Mouse (Mus musculus) adrenal gland, postnatal 10 days (tissue): ENCODE measurements around the gene Ncoa7. TPM values are rescaled to one million over a fixed set of nuclear protein-coding genes. Genes with fewer than 3 reads are reported as not detected.
A peak's percentile ranks its signal among the peaks of the same experiment; 100 is the strongest.

Experiments
- DNase-seq: peaks from one replicate; pipeline ENCODE4 v3.0.0; 2021; ENCODE audit warnings: mixed read lengths
- total RNA-seq, 2 experiments: library from RNA; stranded (reverse); gene quantifications; 2 replicates each; pipeline ENCODE4 v1.2.3; 2021

Gene Ncoa7
- total RNA-seq, 2 experiments from 2014 or later = 33.4 to 42.0 TPM

DNA sequence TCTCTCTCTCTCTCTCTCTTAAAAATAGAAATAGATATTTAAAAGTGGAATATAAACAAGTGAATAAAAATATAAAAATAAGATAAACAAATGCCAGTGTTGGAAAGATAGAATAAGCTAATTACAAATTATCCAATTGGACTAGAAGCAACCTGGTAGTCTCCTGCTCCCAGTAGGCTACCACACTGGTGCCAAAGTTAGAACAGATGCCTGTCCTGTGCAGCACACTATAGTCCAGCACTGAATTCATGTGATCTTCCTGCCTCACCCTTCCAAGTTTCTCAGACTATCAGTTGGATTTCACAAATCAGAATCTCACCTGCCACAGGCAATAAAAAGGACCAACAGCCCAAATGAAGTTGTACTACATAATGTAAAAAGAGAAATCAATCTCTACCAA, 59.9 kb downstream of the Ncoa7 start:
- no peak for DNase-seq

DNA sequence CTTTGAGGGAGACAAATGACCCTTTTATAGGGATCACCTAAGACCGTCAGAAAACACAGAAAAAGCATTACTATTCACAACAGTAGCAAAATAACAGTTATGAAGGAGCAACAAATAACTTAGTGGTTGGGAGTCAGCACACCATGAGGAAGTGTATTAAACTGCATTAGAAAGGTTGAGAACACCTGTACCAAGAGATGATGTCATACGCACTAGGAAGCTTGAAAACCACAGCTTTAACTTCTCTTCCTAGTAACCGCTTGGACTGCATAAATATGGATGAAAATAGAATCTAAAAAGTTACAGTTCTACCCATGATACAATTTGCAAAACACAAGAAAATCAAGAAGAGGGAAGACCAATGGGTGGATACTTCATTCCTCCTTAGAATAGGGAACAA, 64.7 kb downstream of the Ncoa7 start:
- no peak for DNase-seq

DNA sequence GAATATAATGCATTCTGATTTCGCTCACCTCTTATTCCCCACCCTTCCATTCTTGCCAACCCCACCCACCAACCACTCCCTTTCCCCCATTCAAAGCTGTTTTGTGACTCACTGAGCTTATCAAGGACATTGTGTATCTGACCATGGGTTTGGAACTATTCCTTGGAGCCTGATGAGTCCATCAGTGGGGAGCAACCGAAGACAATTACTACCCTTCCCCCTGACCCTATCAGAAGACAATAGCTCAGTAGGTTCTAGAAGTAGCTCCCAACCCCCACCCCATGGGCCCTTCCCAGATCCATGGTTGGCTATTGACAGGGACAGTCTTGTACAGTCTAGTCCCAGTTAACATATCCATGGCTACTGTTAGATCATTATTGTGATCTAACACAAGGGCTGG, 65.8 kb downstream of the Ncoa7 start:
- DNase-seq = no peak

DNA sequence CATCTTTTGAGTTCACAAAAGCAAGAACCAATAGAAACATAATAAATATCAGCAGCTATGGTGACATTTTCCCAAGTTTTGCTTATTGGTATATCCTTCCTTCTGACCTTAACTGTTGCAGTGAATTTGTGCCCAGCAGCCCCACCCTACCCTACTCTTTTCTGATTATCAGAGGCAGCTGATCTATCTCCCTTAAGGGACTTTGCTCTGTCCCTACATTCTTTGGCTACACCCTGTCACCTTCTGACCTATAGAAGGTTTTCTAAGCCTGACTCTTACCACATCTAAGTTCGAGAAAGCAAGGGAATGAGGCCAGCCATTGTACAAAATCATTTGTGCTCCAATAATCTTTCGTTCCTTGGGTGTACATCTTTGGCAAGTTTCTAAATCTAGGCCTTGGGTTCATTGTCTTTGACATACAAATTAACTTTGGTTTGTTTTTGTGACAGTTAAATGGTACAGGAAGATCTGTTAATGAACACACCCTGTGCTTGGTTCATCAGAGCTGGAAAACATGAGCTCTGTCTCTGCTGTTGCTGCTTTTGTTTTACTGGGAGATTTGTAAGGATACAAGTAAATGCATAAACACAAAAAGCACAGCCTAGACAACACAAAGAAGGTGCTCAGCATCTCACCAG, 69.9 kb downstream of the Ncoa7 start:
- no peak for DNase-seq

DNA sequence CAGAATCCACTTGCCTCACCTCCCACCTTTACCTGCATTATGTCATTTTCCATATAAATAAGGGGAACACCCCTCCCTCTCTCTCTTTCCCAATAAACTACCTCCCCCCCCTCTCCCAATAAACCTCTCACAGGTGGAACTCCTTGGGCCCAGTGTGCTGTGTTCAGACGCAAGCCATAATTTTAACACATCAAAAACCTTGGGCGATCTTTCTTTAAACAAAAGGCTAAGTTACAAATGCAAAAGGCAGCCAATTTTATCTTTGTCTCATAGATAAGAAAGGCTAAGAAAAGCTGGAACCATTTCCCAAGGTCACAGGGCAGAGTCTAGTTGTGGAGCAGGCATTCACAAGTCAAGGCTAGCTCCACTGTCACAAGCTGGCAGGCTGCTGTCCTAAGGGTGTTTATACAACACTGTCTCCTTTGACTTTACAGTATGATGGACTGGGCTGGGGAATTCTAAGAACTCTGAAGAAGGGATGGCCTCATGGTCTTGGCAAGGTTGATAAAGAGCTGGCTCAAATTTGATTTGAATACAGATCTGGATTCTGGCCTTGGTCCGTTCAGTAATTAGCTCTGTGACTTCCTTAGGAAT, 71.7 kb downstream of the Ncoa7 start:
- DNase-seq = peak; percentile 62

DNA sequence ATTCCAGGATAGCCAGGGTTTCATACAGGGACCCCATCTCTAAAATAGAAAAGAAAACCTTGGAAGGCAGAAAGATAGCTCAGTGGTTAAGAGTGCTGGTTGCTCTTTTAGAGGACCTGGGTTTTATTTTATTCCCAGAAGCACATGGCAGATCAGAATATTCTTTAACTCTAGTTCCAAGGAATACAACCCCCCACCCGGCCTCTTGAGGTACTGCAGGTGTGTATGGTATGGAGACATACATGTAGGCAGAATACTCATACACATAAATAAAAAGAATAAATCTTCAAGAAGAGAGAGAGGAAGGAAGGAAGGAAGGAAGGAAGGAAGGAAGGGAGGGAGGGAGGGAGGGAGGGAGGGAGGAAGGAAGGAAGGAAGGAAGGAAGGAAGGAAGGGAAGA, 72.3 kb downstream of the Ncoa7 start:
- DNase-seq = no peak

DNA sequence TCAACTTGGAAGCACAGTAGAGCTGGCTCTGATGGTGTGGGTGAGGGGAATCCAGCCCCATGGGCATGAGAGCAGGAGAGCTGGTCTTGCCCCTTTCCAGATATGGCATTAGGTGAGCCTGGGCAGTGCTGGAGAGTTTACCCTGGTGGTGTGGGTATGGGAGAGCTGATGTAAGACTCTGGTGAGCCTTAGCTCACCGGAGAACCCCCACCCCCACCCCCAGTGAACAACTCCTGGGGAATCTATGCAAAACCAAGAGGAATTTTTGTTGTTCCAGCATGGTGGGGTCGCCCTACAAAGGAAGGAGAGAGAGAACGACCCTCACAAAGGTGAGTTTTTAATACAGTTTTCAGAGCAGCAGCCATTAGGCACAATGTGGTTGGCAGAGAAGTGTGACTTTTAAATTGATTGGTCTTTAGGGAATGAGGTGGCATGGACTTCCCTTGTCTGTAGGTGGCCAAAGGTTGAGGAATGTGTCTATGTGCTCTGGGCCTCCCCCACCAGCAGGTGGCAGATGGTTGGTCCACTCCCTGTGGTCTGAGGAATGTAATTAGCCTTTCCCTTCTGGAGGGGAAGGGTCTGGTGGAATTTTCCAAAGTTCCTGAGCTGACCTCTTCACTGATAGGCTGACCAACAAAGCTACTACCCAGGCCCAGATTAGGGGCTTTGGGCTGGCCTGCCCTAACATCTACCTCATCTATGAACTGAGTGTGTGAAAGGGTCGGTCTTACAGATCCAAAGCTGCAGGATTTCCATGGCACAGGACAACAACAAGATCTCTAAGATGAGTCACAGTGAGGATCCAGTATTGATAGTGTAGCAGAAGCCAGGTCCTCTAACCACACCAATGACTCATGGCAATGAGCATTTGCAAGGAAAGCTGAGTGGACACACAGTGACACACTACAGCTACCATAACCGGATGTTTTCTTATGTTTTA, 73.7 kb downstream of the Ncoa7 start:
- peak; percentile 25 for DNase-seq

DNA sequence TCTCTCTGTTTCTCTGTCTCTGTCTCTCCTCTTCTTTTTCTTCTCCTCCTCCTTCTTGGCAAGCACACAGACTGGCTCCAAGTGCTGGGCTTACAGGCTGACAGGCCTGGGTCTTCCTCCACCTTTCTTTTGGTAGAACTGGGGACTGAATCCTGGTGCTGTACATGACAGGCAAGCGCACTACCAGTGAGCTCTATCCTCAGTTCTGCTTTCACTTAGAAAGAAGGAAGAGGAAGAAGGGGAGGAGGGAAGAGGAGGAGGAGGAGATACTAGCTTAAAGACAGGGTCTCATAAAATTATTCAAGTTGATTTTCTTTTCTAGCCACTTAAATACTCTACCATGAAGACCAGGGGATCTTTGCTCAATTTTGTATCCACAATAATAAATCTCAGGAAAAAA, 80.1 kb downstream of the Ncoa7 start:
- no peak for DNase-seq

DNA sequence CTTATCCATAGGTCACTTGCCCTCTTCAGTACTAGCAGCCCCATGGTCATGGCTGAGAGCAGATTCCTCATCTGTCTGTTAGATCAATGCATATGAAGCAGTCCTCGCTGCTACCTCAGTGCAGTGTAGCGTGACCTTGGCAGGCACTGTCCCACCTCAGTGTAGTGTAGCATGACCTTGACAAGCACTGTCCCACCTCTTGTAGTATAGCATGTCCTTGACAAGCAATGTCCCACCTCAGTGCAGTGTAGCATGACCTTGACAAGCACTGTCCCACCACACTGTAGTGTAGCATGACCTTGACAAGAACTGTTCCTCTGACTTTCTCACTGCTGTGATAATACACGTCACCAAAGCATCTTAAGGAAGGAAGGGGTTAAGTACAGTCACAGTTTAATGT, 82.6 kb downstream of the Ncoa7 start:
- no peak for DNase-seq

DNA sequence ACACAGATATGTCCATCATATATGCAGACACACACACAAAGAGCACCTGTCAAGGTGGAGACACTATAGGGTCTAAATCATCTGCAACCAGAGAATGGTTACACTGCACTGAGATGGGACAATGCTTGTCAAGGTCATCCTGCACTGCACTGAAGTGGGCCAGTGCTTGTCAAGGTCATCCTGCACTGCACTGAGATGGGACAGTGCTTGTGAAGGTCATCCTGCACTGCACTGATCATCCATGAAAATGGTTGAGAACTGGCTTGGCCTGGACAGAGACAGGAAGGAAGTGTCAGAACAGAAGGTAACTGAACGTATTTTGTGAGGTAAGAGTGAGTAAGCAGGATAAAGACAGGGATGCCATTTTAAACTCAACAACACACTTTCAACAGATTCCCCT, 83.2 kb downstream of the Ncoa7 start:
- no peak for DNase-seq

DNA sequence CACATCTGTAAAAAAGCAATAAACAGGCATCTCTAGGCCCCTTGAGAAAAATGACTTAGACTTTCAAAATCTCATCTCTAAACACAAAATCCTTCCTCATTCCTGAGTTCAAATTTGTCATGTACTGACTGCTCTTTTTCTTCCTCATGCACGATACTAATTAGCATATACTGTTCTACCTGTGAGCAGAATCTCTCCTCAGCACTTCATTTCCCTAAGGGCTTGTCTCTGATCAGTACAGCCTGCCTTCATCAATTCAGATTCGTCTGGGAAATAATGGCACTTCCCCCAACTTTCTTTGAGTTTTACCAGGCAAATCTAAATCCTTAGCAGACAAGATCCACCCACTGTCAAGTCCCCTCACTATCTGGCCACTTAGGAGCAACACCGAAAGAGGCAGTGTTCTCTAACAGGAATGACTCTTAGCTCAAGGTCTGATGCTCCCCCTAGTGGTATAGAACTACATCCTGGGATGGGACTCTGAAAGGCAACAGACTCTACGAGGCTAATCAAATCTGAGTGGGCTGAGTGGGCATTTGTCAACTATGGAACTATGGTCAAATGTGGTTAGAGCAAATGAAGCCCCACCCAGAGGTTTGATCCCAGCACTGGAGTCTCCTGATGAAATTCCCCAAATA, 84.3 kb downstream of the Ncoa7 start:
- DNase-seq = peak; percentile 46

DNA sequence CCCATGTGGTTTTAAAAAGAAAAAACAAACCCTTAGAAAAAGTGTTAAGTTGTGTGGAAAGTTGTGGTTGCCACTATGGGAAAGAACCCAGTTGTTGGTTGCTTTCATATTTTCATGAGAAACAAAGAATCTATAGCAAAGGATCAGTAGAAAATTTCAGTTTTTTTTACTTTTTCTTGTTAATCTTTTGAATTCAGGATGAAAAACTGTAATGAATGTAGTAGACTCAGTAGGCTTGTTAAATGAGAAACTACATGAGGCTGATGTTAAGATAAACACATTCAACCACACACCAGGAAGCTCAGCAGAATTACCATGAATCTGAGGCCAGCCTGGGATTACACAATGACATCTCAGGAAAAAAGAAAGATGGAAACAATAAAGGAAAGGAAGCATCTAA, 87.0 kb downstream of the Ncoa7 start:
- no peak for DNase-seq

DNA sequence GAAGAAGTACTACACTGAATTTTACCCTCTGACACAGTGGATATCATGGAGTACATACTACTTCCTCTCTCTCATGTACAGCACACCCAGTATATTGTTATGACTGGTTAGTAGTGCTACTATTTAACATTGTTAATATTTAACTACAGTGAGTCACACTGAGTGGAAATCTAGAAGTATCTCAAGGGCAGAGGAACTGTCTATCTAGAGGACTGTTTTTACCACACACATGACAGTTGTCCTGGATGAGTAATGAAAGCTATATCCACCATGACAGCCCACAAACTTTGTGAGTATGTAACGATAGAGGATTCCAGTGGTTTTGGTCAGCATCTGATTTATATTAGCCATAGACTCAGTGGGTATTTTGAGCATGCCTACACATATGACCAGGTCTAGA, 90.6 kb downstream of the Ncoa7 start:
- no peak for DNase-seq

DNA sequence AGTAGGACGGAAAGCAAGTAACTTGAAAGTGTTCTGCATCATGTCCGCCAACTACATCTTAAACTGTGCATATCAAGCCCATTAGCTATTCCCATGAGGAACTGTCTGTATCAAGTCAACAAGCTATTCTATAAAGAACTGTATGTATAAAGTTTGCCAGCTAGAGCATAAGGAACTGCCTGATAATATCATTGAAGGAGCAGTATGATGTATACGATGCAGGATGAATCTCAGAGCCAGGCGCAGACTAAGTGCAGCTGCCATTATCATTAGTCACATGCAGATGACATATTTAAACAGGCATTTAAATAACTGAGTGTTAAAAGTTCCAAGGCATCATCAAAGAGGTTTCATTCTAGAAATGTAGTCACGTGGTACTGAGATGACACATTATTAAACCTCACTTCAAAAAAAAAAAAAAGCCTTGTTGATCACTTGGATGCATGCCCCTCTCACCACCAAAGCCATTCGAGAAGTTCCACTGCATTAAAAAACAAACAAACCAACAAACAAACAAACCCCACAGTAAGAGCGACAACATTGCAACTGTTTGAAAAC, 93.2 kb downstream of the Ncoa7 start:
- DNase-seq = no peak

DNA sequence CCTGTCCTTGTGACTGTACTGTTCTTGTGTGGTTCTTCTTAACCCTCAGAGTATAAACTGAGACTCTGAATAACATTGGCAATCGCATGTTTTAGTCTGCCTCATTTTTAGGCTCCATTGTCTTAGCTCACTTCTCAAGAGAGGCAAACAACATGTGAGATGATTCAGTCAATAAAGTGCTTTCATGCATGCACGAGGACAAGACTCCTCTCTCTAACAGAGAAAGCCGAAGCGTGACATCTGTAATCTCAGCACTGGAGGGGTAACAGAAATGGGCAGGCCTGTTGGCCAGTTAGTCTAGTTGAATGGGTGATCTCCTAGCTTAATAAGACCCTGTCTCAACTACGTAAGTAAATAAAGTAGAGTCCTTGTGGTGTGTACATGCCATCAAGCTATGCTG, 95.1 kb downstream of the Ncoa7 start:
- DNase-seq = no peak

DNA sequence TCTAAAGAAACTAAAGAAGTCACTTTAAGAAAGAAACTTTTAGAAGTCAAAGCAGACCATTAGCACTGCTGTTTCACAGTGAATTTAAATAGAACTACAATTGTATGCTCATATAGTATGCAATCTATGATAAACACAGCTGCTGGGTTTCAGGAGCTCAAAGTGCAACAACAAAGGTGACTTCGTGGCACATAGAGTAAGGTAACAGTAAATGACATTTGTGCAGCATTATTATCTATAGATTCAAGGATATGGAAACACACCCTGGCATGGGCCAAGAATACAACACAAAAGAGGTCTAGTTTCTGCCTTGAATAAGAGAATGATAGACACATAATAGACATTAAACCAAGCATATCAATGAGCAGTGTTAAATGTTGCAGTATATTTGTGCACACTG, 100.5 kb downstream of the Ncoa7 start:
- DNase-seq = no peak

DNA sequence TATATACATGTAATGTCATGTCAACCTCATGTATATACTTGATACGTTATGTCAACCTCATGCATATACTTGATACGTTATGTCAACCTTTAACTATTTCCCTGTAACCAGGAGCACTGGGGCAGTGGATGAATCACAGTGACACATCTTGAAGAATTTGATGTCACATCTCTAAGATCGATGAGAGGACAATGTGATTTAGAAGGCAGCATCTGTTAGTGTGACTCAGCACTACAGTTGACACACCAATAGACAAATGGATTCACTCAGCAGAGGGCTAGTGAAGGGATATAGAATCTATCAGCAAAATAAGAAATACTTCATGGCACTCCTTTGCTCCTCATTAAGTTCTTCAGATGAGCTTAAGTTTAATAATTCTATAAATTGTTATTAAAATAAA, 116.3 kb downstream of the Ncoa7 start:
- DNase-seq = no peak

DNA sequence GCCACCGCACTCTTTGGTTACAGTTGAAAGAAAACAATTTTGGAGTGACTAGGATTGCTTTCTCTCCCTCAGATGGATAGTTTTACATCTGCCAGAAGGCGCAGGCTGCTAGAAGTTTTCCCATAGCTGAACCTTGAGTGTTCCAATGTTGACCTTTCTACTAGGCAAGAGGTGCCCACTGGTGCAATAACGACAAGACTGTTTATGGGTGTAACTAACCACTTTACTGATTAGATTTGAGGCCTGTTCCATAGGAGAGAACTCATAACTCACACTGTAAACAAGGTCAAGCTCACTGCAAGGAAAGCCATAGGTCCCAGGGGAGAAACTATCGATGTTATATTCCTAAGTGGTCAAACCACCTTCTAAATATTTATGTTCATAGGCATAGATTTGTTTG, 119.7 kb downstream of the Ncoa7 start:
- peak; percentile 13 for DNase-seq

DNA sequence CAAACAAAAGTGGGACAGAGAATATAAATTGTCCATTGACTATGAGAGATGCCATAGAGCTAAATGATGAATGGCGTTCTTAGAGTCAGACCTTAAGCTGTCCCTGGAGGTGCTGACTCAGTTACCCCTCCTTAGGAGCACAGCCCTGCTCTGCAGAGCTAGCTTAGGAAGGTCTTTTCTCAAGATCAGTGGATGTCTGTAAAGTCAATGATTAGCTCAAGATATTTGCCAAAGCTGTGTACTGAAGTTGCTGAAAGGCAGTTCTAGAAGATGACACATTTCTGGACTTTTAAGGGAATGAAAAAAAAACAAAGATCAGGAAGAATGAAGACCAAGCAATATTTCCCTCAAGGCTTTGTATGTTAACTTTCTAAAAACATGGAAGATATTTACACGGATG, 123.4 kb downstream of the Ncoa7 start:
- DNase-seq = no peak

DNA sequence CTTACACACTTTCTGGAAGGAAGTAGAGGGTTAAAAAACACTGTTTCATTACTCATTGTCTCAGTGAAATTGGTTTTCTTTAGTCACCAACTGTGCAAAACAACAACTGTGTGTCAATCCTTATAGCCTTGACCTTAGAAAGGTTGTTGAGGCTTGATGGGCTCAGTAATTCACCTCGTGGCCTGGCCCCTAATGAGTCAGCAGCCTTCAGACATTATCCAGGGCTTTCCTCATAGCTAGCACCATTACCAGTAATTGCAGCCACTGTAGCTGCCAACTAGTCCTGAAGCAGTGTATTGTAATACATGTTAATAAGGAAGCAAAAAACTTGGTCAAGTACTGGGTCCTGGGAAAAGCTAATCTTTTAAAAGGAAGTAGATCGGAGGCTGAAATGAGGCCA, 125.1 kb downstream of the Ncoa7 start:
- DNase-seq = peak; percentile 27

DNA sequence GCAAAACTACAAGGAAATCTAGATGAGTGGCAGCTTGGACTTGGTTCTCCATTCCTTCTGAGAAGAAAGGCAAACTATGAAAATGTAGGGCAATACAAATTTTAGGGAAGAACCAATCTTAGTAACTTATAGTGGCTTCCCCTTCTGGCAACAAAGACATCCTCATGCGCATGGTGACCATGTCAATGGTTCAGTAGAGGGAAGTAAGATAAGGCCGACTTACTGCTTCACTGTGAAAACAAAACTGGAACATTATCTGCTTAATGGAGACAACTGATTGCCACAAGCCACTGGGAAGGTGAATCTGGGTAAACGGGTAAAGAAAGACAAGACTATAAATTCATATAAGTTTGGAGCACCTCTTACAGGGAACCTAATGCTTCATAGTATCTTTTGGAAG, 128.3 kb downstream of the Ncoa7 start:
- no peak for DNase-seq

DNA sequence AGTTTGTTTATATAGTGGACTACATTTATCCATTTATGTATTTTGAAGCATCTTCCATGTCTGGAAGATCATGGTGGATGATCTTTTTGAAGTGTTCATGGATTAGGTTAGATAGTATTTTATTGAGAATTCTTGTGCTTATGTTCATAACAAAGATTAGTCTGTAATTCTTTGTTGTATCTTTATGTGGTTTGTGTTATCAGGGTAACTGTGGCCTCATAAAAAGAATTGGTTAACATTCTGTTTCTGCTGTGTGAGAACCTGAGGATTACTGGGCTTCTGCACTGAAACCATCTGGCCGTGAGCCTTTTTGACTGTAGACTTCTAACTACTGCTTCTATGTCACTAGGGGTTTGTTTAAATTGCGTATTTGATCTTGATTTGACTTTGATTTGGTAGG, 136.5 kb downstream of the Ncoa7 start:
- DNase-seq = no peak
